Mouse (Mus musculus) megakaryocyte-erythroid progenitor cell, adult 5-6 weeks (primary cell): ENCODE results near the gene Gm8159. TPM values are rescaled to one million over a fixed set of nuclear protein-coding genes. Genes with fewer than 3 reads are reported as not detected.
"Not testable (repeated sequence)": the region's sequence is repeated elsewhere in the genome, so short reads cannot be mapped to it uniquely, and the experiment has no call there.

Source experiments
- ATAC-seq: replicated peaks from 2 replicates; pipeline ENCODE4 v1.8.0; 2016; ENCODE audit warnings: mild to moderate bottlenecking, inconsistent platforms; ENCODE audit not compliant: severe bottlenecking, poor library complexity, low FRiP score, low TSS enrichment
- total RNA-seq, 2 experiments: library from RNA; stranded (forward) in 1 of 2; stranded (reverse) in 1 of 2; fragments of 200-1000, 215-1000 nt in 1 of 2; fragments of >200 nt in 1 of 2; fragmentation: Nextera tagmentation in 1 of 2; gene quantifications; 2 replicates each; pipeline ENCODE4 v1.2.3; 2014 to 2017

Gm8159 gene
- total RNA-seq (2014; fragmentation: Nextera tagmentation): not detected in 2 replicates
- not detected in 2 replicates for total RNA-seq (2017)

DNA sequence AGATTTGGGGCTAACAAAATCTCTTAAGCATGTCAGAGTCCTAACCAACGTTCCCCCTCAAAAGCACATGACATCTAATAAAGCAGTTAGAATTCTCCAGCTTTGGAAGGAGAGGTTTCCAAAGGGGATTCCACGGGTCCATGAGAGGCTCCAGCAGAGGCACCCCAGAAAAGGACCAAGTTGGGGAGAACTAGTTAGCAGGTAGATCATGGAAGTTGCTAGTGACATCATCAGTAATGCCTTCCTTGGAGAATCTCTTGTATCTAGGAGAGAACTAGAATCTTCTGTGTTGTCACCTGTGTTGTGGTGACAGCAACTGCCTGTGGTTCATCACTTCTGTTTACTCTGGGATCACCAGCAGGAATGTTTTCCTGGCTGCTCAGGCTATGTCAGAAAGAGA lies at the start of gene Gm8159:
Gene Gm8159, plus strand, starts transcription at position 301 of the 400 bp plus-strand sequence.
- ATAC-seq: not testable (repeated sequence)

DNA sequence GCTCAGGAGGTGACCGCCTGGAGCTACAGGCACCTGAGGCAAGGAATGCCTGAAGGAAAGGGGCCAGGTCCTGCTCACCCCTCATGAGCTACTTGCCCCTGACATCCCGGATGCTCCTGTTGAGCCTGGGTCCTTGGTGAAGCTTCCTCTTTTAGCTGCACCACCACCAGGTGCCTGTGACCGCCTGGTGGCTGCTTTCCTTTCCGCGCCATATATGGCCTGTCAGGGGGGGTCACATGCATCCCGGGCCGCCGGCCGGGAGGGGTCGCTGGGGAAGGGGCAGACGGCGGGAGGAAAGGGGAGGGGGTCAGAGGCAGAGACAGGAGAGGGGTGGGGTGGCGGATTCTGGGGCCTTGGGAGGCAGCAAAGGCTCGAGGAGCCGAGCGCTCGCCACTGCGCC lies 17.2 kb downstream of the Gm8159 start:
- not testable (repeated sequence) for ATAC-seq

- not testable (repeated sequence) for ATAC-seq
These were observed 18.2 kb downstream of the Gm8159 start for GRCm38 (mm10) chr14:4650324-4650723.

DNA sequence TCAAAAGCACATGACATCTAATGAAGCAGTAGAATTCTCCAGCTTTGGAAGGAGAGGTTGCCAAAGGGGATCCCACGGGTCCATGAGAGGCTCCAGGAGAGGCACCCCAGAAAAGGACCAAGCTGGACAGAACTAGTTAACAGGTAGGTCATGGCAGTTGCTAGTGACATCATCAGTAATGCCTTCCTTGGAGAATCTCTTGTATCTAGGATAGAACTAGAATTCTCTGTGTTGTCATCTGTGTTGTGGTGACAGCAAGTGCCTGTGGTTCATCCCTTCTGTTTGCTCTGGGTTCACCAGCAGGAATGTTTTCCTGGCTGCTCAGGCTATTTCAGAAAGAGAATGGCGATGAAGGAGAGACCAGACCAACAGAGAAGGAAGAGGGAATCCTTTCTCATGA lies 31.7 kb downstream of the Gm8159 start, which contains the start of gene Gm3239:
Gene Gm3239, plus strand, starts transcription at position 301 of the 400 bp plus-strand sequence.
- ATAC-seq: not testable (repeated sequence)

Other genes starting within 250 kb of the Gm8159 start
- not detected in 2 replicates for gene Gm3159, start 234.8 kb upstream of the Gm8159 start, total RNA-seq (2014; fragmentation: Nextera tagmentation)
- gene Gm3159, start 234.8 kb upstream of the Gm8159 start, total RNA-seq (2017): not detected in 2 replicates
- not detected in 2 replicates for gene Gm3164, start 216.9 kb upstream of the Gm8159 start, total RNA-seq (2014; fragmentation: Nextera tagmentation)
- gene Gm3164, start 216.9 kb upstream of the Gm8159 start, total RNA-seq (2017): not detected in 2 replicates
- gene Gm3173, start 201.4 kb upstream of the Gm8159 start, total RNA-seq (2014; fragmentation: Nextera tagmentation): not detected in 2 replicates
- not detected in 2 replicates for gene Gm3173, start 201.4 kb upstream of the Gm8159 start, total RNA-seq (2017)
- gene Gm3182, start 150.6 kb upstream of the Gm8159 start, total RNA-seq (2014; fragmentation: Nextera tagmentation): not detected in 2 replicates
- gene Gm3182, start 150.6 kb upstream of the Gm8159 start, total RNA-seq (2017): not detected in 2 replicates
- not detected in 2 replicates for gene Gm3047, start 76.9 kb upstream of the Gm8159 start, total RNA-seq (2014; fragmentation: Nextera tagmentation)
- not detected in 2 replicates for gene Gm3047, start 76.9 kb upstream of the Gm8159 start, total RNA-seq (2017)
- gene Gm3239, start 31.8 kb downstream of the Gm8159 start, total RNA-seq (2014; fragmentation: Nextera tagmentation): not detected in 2 replicates
- gene Gm3239, start 31.8 kb downstream of the Gm8159 start, total RNA-seq (2017): not detected in 2 replicates
- gene Gm7876, start 76.9 kb downstream of the Gm8159 start, total RNA-seq (2014; fragmentation: Nextera tagmentation): not detected in 2 replicates
- gene Gm7876, start 76.9 kb downstream of the Gm8159 start, total RNA-seq (2017): not detected in 2 replicates
- gene Gm3252, start 94.4 kb downstream of the Gm8159 start, total RNA-seq (2014; fragmentation: Nextera tagmentation): not detected in 2 replicates
- not detected in 2 replicates for gene Gm3252, start 94.4 kb downstream of the Gm8159 start, total RNA-seq (2017)
- gene Gm9602, start 144.0 kb downstream of the Gm8159 start, total RNA-seq (2014; fragmentation: Nextera tagmentation): 0.11 TPM in 1 of 2 replicates, not detected in the other
- not detected in 2 replicates for gene Gm9602, start 144.0 kb downstream of the Gm8159 start, total RNA-seq (2017)
- gene Gm3269, start 205.8 kb downstream of the Gm8159 start, total RNA-seq (2014; fragmentation: Nextera tagmentation): not detected in 2 replicates
- not detected in 2 replicates for gene Gm3269, start 205.8 kb downstream of the Gm8159 start, total RNA-seq (2017)
- not detected in 2 replicates for gene Gm3264, start 223.2 kb downstream of the Gm8159 start, total RNA-seq (2014; fragmentation: Nextera tagmentation)
- not detected in 2 replicates for gene Gm3264, start 223.2 kb downstream of the Gm8159 start, total RNA-seq (2017)